Comparison of ENCODE assay signal across 8 mouse cellular contexts in genomic region chr2:79601691-79602116, GRCm38 (mm10). TPM values are rescaled to one million over a fixed set of nuclear protein-coding genes. Genes with fewer than 3 reads are reported as not detected.
DNase-seq lines count a peak whose midpoint lies in the region.

No protein-coding gene starts in this region.

- peak; percentile 47 for DNase-seq in left cerebral cortex, postnatal 4 days
- DNase-seq in left cerebral cortex, postnatal 14 days (ENCODE audit: low spot score in 2 of 2) = no peak
- DNase-seq in c-Kit-positive CD71-positive TER-119-negative erythroid progenitor cells, embryonic 14.5 days (ENCODE audit: low read depth) = peak; percentile 27
- DNase-seq in heart, postnatal 14 days = peak; percentile 27 to 28
- DNase-seq in lung, postnatal 10 days = peak; percentile 9
- no peak for DNase-seq in T-cell, adult 2 months (ENCODE audit: low spot score)
- DNase-seq in adrenal gland, postnatal 25 days = no peak
- no peak for DNase-seq in embryo, embryonic 11 days

- intact Hi-C loops in left cerebral cortex, postnatal 4 days (cut with DNase I) = no loop called here
- intact Hi-C loops in left cerebral cortex, postnatal 14 days (cut with DNase I) = no loop called here
- intact Hi-C loops in heart, postnatal 14 days (cut with DNase I) = no loop called here

RNA-seq across cellular contexts. Expression of gene Itprid2, which starts 33.4 kb away (rescaled TPM):
- 10 to 100 TPM; 18.0 to 19.8 TPM for total RNA-seq in left cerebral cortex, postnatal 4 days (2021)
- total RNA-seq in left cerebral cortex, postnatal 14 days (2021) = 10 to 100 TPM; 26.1 to 28.8 TPM
- total RNA-seq in heart, postnatal 14 days (2021) = 10 to 100 TPM; 22.0 to 26.4 TPM
- total RNA-seq in adrenal gland, postnatal 25 days (2021) = 45.5 and 48.2 TPM in 2 replicates

Comparison
In these comparisons a context has a peak if more than half of its experiments do, and no peak if none do; other contexts are left out.
1. DNase-seq: peak in left cerebral cortex, postnatal 4 days (single experiment), c-Kit-positive CD71-positive TER-119-negative erythroid progenitor cells, embryonic 14.5 days (single experiment), heart, postnatal 14 days (2 of 2) and lung, postnatal 10 days (single experiment); none in left cerebral cortex, postnatal 14 days (0 of 2), T-cell, adult 2 months (single experiment), adrenal gland, postnatal 25 days (single experiment) and embryo, embryonic 11 days (single experiment).